In genomic region chr14:34891769-34892532, GRCm38 (mm10) we compare ENCODE assay signal across 10 mouse cellular contexts.
DNase-seq lines count a peak whose midpoint lies in the region; ATAC-seq and TF ChIP-seq lines count a peak whose summit lies in the region.
"Had no signal": no experiment of that assay in that cellular context is flagged by ENCODE, and none has a peak within 500 bp of the region (broad histone marks: within the 10 kb centered on the region; RNA-seq: fewer than 3 reads in every experiment).

No protein-coding gene starts in this region.

- peaks cover 3% of the 10 kb centered on the region for H3K27me3 ChIP-seq in liver, embryonic 11.5 days (replicated peaks; ENCODE audit: control insufficient read depth, insufficient read depth, low read length)
- peaks cover 24% of the 10 kb centered on the region for H3K27me3 ChIP-seq in liver, embryonic 12.5 days (replicated peaks)

- 7% methylated on average over 6 of the region's 6 CpGs for WGBS in liver, embryonic 11.5 days
- 8% methylated on average over 6 of the region's 6 CpGs for WGBS in liver, embryonic 12.5 days (ENCODE audit: insufficient replicate concordance)

- H3K36me3 ChIP-seq in liver, embryonic 11.5 days (ENCODE audit: control insufficient read depth, insufficient read depth, low read length) = no peaks in the 10 kb centered on the region
- H3K36me3 ChIP-seq in liver, embryonic 12.5 days = no peaks in the 10 kb centered on the region
- H3K36me3 ChIP-seq: embryonic facial prominence, embryonic 13.5 days had no signal

- 0 out of 2 replicates have a peak, but pooled peaks have one; percentile 20 for ATAC-seq in liver, embryonic 11.5 days (replicated peaks; ENCODE audit: low FRiP score)
- ATAC-seq in liver, embryonic 12.5 days = no peak
- ATAC-seq: activated CD4-positive, CD25-positive, alpha-beta regulatory T cell, adult 4 months had no signal

- H3K9ac ChIP-seq in liver, embryonic 11.5 days (ENCODE audit: low read depth, low read length) = no peak overlapping the region
- no peak overlapping the region for H3K9ac ChIP-seq in liver, embryonic 12.5 days
- H3K9ac ChIP-seq: embryonic facial prominence, embryonic 13.5 days had no signal

- H3K27ac ChIP-seq in liver, embryonic 11.5 days (ENCODE audit: low read depth, low read length) = no peak overlapping the region
- H3K27ac ChIP-seq in liver, embryonic 12.5 days = no peak overlapping the region
- H3K27ac ChIP-seq in layer of hippocampus, adult 2 months = peak overlapping the region; percentile 70
- H3K27ac ChIP-seq: embryonic facial prominence, embryonic 13.5 days had no signal

- H3K9me3 ChIP-seq in liver, embryonic 11.5 days (ENCODE audit: control insufficient read depth, low read length) = no peaks in the 10 kb centered on the region
- H3K9me3 ChIP-seq in liver, embryonic 12.5 days (replicated peaks) = no peaks in the 10 kb centered on the region
- H3K9me3 ChIP-seq: embryonic facial prominence, embryonic 13.5 days had no signal

- DNase-seq in embryo, embryonic 10.5 days (ENCODE audit: low spot score) = peak; percentile 22
- DNase-seq in embryo, embryonic 10 days (ENCODE audit: low spot score) = no peak
- peak; percentile 34 for DNase-seq in liver, embryonic 11.5 days (ENCODE audit: low spot score)
- peak; percentile 46 to 50 for DNase-seq in layer of hippocampus, adult 2 months (ENCODE audit: low spot score in 2 of 2)
- DNase-seq in right cerebral cortex, postnatal 36 days (ENCODE audit: low spot score in 2 of 2) = peak; percentile 37 to 40
- no peak for DNase-seq in cerebellum, adult 9-11 months
- no peak for DNase-seq in spleen, adult 18-20 months

- no peaks in the 10 kb centered on the region for H3K4me1 ChIP-seq in liver, embryonic 11.5 days (replicated peaks; ENCODE audit: control insufficient read depth, insufficient read depth, low read length)
- H3K4me1 ChIP-seq in liver, embryonic 12.5 days = no peaks in the 10 kb centered on the region

- TF ChIP-seq CTCF in layer of hippocampus, adult 2 months (conservative IDR thresholded peaks at IDR 0.05) = peak; percentile 39

- H3K4me2 ChIP-seq in liver, embryonic 11.5 days = no peak overlapping the region
- no peak overlapping the region for H3K4me2 ChIP-seq in liver, embryonic 12.5 days
- H3K4me2 ChIP-seq: embryonic facial prominence, embryonic 13.5 days had no signal

- no peak overlapping the region for H3K4me3 ChIP-seq in liver, embryonic 11.5 days (ENCODE audit: low read depth, low read length)
- H3K4me3 ChIP-seq in liver, embryonic 12.5 days = no peak overlapping the region
- H3K4me3 ChIP-seq in layer of hippocampus, adult 2 months = no peak overlapping the region
- H3K4me3 ChIP-seq: embryonic facial prominence, embryonic 13.5 days had no signal

Comparison
In these comparisons a context has a peak if more than half of its experiments do, and no peak if none do; other contexts are left out.
1. DNase-seq: peak in embryo, embryonic 10.5 days (single experiment), liver, embryonic 11.5 days (single experiment), layer of hippocampus, adult 2 months (2 of 2) and right cerebral cortex, postnatal 36 days (2 of 2); none in embryo, embryonic 10 days (single experiment), cerebellum, adult 9-11 months (single experiment) and spleen, adult 18-20 months (0 of 2).